Mouse (Mus musculus): ENCODE measurements around the gene Cox10. TPM values are rescaled to one million over a fixed set of nuclear protein-coding genes. Genes with fewer than 3 reads are reported as not detected.

Cox10 gene
- polyA plus RNA-seq, 1 experiment, result 21.6 TPM

- H3K4me3 ChIP-seq (ENCODE audit: insufficient read depth, poor library complexity, severe bottlenecking), result no peak overlapping the region
- no peak overlapping the region for H3ac ChIP-seq (ENCODE audit: control insufficient read depth, insufficient read length, low read depth)
- no peak for TF ChIP-seq USF1 (IDR thresholded peaks at IDR 0.05; ENCODE audit: low read depth)
- no peak for TF ChIP-seq CTCF (IDR thresholded peaks at IDR 0.05; ENCODE audit: control insufficient read depth, insufficient read depth, insufficient read length)
- TF ChIP-seq MYOG (IDR thresholded peaks at IDR 0.05; ENCODE audit: control insufficient read depth, extremely low read depth, insufficient read length), result no peak
- no peak for TF ChIP-seq CEBPB (IDR thresholded peaks at IDR 0.05; ENCODE audit: low read depth)
- no peak for TF ChIP-seq MAX (IDR thresholded peaks at IDR 0.05)
- TF ChIP-seq MYOD1 (IDR thresholded peaks at IDR 0.05; ENCODE audit: control insufficient read depth, insufficient read length, low read depth), result no peak
- no peak for TF ChIP-seq FOSL1 (IDR thresholded peaks at IDR 0.05; ENCODE audit: insufficient read depth, low read length, poor library complexity, severe bottlenecking)
- H3K36me3 ChIP-seq (ENCODE audit: control insufficient read depth, insufficient read depth), result no peaks in the 10 kb centered on the region
- H3K79me2 ChIP-seq (ENCODE audit: control insufficient read depth, insufficient read depth), result no peaks in the 10 kb centered on the region
- H3K27me3 ChIP-seq (ENCODE audit: control insufficient read depth, insufficient read depth, insufficient read length), result no peaks in the 10 kb centered on the region
- H3K79me3 ChIP-seq (ENCODE audit: low read depth), result no peaks in the 10 kb centered on the region
Measured at GRCm38 (mm10) chr11:63923386-63923785, 155.9 kb downstream of the Cox10 start.

GRCm38 (mm10) chr11:63922091-63922621, 157.1 kb downstream of the Cox10 start, which contains the start of gene Hs3st3b1:
Hs3st3b1 (minus strand) TSS chr11:63922290.
- no peaks in the 10 kb centered on the region for H3K79me2 ChIP-seq (ENCODE audit: control insufficient read depth, insufficient read depth)
- peak within 1 kb of the TSS; percentile 58 for H3ac ChIP-seq (ENCODE audit: control insufficient read depth, insufficient read length, low read depth)
- TF ChIP-seq MYOG (IDR thresholded peaks at IDR 0.05; ENCODE audit: control insufficient read depth, extremely low read depth, insufficient read length) (no peak), FOSL1 (IDR thresholded peaks at IDR 0.05; ENCODE audit: insufficient read depth, low read length, poor library complexity, severe bottlenecking) (no peak), MAX (IDR thresholded peaks at IDR 0.05) (no peak), CTCF (IDR thresholded peaks at IDR 0.05; ENCODE audit: control insufficient read depth, insufficient read depth, insufficient read length) (no peak), USF1 (IDR thresholded peaks at IDR 0.05; ENCODE audit: low read depth) (no peak), MYOD1 (IDR thresholded peaks at IDR 0.05; ENCODE audit: control insufficient read depth, insufficient read length, low read depth) (no peak), CEBPB (IDR thresholded peaks at IDR 0.05; ENCODE audit: low read depth) (no peak)
- H3K4me3 ChIP-seq (ENCODE audit: insufficient read depth, poor library complexity, severe bottlenecking), result peak within 1 kb of the TSS; percentile 21
- no peaks in the 10 kb centered on the region for H3K79me3 ChIP-seq (ENCODE audit: low read depth)
- no peaks in the 10 kb centered on the region for H3K36me3 ChIP-seq (ENCODE audit: control insufficient read depth, insufficient read depth)
- H3K27me3 ChIP-seq (ENCODE audit: control insufficient read depth, insufficient read depth, insufficient read length), result no peaks in the 10 kb centered on the region

- Histone ChIP-seq H3K79me3 (ENCODE audit: low read depth) (no peaks in the 10 kb centered on the region), H3K4me3 (ENCODE audit: insufficient read depth, poor library complexity, severe bottlenecking) (peak overlapping the region; percentile 21), H3K36me3 (ENCODE audit: control insufficient read depth, insufficient read depth) (no peaks in the 10 kb centered on the region), H3K27me3 (ENCODE audit: control insufficient read depth, insufficient read depth, insufficient read length) (no peaks in the 10 kb centered on the region), H3ac (ENCODE audit: control insufficient read depth, insufficient read length, low read depth) (peak overlapping the region; percentile 58), H3K79me2 (ENCODE audit: control insufficient read depth, insufficient read depth) (no peaks in the 10 kb centered on the region)
- no peak for TF ChIP-seq FOSL1 (IDR thresholded peaks at IDR 0.05; ENCODE audit: insufficient read depth, low read length, poor library complexity, severe bottlenecking)
- no peak for TF ChIP-seq MAX (IDR thresholded peaks at IDR 0.05)
- no peak for TF ChIP-seq CTCF (IDR thresholded peaks at IDR 0.05; ENCODE audit: control insufficient read depth, insufficient read depth, insufficient read length)
- TF ChIP-seq MYOG (IDR thresholded peaks at IDR 0.05; ENCODE audit: control insufficient read depth, extremely low read depth, insufficient read length), result no peak
- TF ChIP-seq CEBPB (IDR thresholded peaks at IDR 0.05; ENCODE audit: low read depth), result no peak
- TF ChIP-seq MYOD1 (IDR thresholded peaks at IDR 0.05; ENCODE audit: control insufficient read depth, insufficient read length, low read depth), result no peak
- TF ChIP-seq USF1 (IDR thresholded peaks at IDR 0.05; ENCODE audit: low read depth), result no peak
Measured at GRCm38 (mm10) chr11:63921044-63921951, 158.0 kb downstream of the Cox10 start.

GRCm38 (mm10) chr11:63920531-63920930, 158.7 kb downstream of the Cox10 start:
- no peak for TF ChIP-seq MYOD1 (IDR thresholded peaks at IDR 0.05; ENCODE audit: control insufficient read depth, insufficient read length, low read depth)
- TF ChIP-seq USF1 (IDR thresholded peaks at IDR 0.05; ENCODE audit: low read depth), result no peak
- TF ChIP-seq CTCF (IDR thresholded peaks at IDR 0.05; ENCODE audit: control insufficient read depth, insufficient read depth, insufficient read length), result peak; percentile 95
- no peak for TF ChIP-seq MAX (IDR thresholded peaks at IDR 0.05)
- Histone ChIP-seq H3K79me2 (ENCODE audit: control insufficient read depth, insufficient read depth) (no peaks in the 10 kb centered on the region), H3K27me3 (ENCODE audit: control insufficient read depth, insufficient read depth, insufficient read length) (no peaks in the 10 kb centered on the region), H3ac (ENCODE audit: control insufficient read depth, insufficient read length, low read depth) (peak overlapping the region; percentile 42), H3K36me3 (ENCODE audit: control insufficient read depth, insufficient read depth) (no peaks in the 10 kb centered on the region), H3K79me3 (ENCODE audit: low read depth) (no peaks in the 10 kb centered on the region), H3K4me3 (ENCODE audit: insufficient read depth, poor library complexity, severe bottlenecking) (no peak overlapping the region)

- H3K79me3 ChIP-seq (ENCODE audit: low read depth), result no peaks in the 10 kb centered on the region
- H3K4me3 ChIP-seq (ENCODE audit: insufficient read depth, poor library complexity, severe bottlenecking), result no peak overlapping the region
- H3K27me3 ChIP-seq (ENCODE audit: control insufficient read depth, insufficient read depth, insufficient read length), result no peaks in the 10 kb centered on the region
- no peaks in the 10 kb centered on the region for H3K79me2 ChIP-seq (ENCODE audit: control insufficient read depth, insufficient read depth)
- H3ac ChIP-seq (ENCODE audit: control insufficient read depth, insufficient read length, low read depth), result no peak overlapping the region
- no peaks in the 10 kb centered on the region for H3K36me3 ChIP-seq (ENCODE audit: control insufficient read depth, insufficient read depth)
- no peak for TF ChIP-seq MAX (IDR thresholded peaks at IDR 0.05)
- TF ChIP-seq CTCF (IDR thresholded peaks at IDR 0.05; ENCODE audit: control insufficient read depth, insufficient read depth, insufficient read length), result no peak
- TF ChIP-seq MYOD1 (IDR thresholded peaks at IDR 0.05; ENCODE audit: control insufficient read depth, insufficient read length, low read depth), result no peak
- TF ChIP-seq USF1 (IDR thresholded peaks at IDR 0.05; ENCODE audit: low read depth), result no peak
- TF ChIP-seq MYOG (IDR thresholded peaks at IDR 0.05; ENCODE audit: control insufficient read depth, extremely low read depth, insufficient read length), result no peak
- TF ChIP-seq FOSL1 (IDR thresholded peaks at IDR 0.05; ENCODE audit: insufficient read depth, low read length, poor library complexity, severe bottlenecking), result no peak
- TF ChIP-seq CEBPB (IDR thresholded peaks at IDR 0.05; ENCODE audit: low read depth), result no peak
Measured at GRCm38 (mm10) chr11:63919211-63920098, 159.8 kb downstream of the Cox10 start.
